Mouse (Mus musculus) adrenal gland, postnatal 10 days (tissue): Measurements from ENCODE around the gene Fam19a1. TPM values are rescaled to one million over a fixed set of nuclear protein-coding genes. Genes with fewer than 3 reads are reported as not detected.

ENCODE experiments used
- DNase-seq: peaks from one replicate; pipeline ENCODE4 v3.0.0; 2021; ENCODE audit warnings: mixed read lengths
- total RNA-seq, 2 experiments: library from RNA; stranded (reverse); gene quantifications; 2 replicates each; pipeline ENCODE4 v1.2.3; 2021

Gene Fam19a1
- total RNA-seq, 2 experiments from 2014 or later: 3.1 to 4.4 TPM

DNA sequence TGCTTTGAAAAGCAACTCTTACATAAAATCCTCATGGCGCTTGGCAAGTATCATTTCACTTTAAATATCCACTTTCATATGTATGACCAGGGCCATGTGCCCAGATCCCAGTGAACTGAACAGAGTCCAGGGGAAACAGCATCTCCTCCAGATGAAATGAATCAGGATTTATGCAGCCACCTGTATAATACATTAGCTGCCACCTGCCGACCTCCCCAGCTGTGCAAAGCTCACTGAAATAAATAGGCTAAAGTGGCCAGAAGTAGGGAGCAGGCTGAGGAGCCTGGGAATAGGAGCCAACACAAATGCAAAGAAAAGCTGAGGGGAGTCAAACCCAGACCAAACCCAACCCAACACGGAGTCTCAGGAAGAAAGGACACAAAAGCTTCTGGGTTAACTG lies 324.9 kb downstream of the Fam19a1 start:
- DNase-seq: no peak

GRCm38 (mm10) chr6:96439419-96439818 lies 326.5 kb downstream of the Fam19a1 start:
- no peak for DNase-seq

- no peak for DNase-seq
Observed at GRCm38 (mm10) chr6:96441971-96442370, 329.0 kb downstream of the Fam19a1 start.

DNA sequence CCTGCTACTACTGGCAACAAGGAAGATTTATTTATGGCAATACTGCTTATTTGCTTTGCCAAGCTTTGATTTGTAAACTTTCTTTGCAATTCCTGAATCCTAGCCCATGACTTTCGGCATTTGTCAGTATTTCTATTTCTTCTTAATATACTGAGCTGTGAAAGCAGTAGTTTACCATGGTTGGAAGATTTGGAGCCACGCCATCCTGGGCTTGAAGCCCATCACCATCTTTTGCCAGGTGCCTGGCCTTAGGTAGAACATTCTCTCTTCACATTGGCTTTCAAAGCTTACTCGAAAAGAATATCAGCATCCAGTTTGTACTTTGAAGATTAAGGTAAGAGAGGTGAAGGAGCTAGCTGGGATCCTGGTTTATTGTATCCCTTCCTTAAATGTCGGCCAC lies 334.5 kb downstream of the Fam19a1 start:
- no peak for DNase-seq

DNA sequence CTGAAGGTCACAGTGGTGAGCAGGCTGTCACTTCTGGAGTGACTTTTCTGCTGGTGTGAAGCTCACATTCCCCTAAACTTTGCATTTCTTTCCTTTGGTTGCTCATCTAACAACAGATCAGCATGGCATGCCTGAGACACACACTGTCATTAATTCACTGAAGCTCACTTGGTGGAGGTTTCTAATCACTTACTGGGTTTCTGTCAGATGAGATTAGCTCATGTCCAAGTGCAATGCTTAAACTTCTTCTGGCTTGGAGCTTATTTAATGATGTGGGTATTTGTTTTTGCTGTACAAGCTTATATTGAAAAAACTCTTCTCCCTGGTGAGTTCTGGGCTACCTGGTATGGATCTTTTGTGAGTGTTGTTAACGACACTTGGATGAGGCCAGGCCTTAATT lies 343.3 kb downstream of the Fam19a1 start:
- no peak for DNase-seq

DNA sequence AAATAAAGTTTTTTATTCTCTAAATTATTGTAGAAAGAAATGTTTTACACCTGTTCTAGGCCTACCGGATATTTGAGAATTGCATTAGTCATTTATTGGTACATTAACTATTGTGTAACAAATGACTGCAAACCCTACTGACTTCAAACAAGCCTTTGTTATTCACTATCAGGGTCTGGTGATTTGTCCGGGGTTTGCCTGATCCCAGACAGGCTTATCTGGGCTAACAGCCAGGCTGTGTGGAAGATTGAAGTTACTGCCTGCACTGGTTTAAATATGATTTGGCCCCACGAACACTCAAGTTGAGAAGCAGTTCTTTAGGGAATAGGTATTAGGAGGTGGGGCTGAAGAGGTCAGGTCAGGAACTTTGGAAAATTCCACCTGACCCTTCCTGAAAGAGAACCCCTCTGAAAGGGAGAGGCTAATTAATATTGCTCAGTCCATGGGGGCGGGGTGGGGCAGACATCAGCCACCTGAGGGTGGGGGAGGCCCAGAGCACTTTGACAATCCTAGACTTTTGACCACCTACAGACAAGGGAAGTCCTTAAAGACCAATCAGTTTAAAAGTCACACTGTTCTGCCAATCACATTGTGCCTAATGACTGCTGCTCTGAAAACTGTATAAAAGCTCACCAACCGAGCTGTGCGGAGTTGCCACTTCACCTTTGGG lies 344.8 kb downstream of the Fam19a1 start:
- DNase-seq: no peak

DNA sequence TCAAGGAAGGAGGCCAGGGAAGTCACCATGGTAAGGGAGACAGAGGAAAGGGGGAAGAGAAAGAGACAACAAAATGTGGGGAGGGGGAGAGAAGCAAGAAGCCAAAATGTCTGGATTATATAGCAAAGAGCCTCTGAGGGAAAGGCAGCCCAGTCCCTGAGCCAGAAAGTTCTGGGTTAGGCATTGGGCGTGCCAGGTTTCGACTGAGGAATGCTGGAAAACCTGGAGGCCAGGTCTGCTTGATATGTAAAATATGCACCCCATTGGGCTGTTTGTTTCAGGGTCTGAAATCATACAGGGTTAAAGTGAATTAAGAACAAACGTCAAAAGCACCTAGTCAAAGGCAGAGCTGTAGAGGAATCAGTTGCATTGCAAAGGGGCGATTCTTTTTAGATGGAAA lies 346.1 kb downstream of the Fam19a1 start:
- no peak for DNase-seq

DNA sequence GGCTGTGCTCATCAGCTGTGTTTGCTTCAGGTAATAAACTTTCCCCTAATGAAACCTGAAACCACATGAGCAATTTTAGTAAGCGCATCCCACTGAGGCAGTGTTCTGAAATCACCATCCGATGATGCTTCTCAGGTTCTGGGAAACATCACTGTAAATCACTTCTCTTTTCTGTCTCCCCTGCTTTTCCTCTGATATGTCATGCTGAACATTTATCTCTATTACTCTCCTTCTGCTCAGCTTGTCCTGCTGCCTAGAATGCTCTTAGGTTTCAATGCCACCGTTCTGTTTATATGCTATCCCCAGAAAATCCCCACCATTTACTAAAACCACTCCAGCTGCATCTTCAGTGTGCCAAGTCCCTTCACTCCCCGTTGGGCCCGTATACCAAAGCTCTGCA lies 386.5 kb downstream of the Fam19a1 start:
- DNase-seq: no peak

GRCm38 (mm10) chr6:96541600-96541999 lies 428.6 kb downstream of the Fam19a1 start:
- DNase-seq: no peak

DNA sequence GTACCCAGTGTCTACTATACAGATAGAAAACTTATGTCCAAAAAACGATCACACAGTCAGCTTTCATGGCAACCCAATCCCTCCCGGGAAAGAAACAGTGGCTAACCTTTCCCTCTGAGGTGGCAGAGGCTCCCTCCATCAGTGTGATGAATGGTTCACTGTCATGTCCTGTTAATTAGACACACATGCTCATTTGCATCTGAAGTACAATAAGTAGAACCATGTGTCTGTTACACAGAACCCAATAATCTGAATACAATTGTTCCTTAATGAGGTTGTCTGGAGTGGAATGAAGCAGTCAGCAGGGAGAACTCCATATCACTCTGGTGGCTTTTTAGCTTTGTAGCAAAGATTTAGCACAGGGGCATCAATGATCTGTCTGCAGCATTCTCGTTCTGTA lies 431.9 kb downstream of the Fam19a1 start:
- no peak for DNase-seq

DNA sequence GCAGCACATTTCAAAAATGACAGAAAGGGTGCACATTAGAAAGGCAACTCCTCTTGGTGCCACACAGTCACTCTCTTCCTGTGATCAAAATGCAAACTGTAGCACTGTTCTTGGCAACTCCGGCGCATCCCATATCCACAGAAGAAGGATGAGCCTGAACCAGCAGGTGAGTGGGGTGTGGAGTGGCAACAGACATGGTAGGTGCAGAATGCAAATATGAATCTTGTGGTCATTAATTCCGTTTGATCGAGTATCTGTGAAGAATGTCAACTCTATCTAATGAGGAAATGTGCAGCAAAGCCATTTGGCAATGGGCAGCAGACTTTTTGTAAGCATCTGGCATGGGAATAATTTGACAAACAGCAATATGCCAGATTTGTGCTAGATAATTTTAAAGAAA lies 437.5 kb downstream of the Fam19a1 start:
- no peak for DNase-seq

DNA sequence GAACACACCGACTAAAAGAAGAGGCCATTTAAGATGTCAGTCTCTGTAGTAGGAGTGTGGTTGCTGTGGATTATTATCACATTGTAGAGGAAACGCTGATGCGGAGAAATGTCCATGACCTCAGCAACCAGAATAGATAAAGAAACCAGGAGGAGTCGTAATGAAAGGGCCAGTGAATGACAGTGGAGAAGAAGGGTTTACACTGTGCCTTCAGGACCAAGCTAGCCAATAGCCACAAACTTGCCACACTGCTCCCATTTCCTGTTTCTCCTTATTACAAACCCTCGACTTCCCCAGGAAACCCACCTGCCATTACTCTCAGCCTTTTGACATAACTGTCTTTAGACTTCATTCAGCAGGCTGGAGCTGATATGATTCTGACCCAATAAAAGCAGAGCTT lies 465.7 kb downstream of the Fam19a1 start:
- no peak for DNase-seq

- no peak for DNase-seq
Observed at GRCm38 (mm10) chr6:96580726-96581125, 467.8 kb downstream of the Fam19a1 start.

DNA sequence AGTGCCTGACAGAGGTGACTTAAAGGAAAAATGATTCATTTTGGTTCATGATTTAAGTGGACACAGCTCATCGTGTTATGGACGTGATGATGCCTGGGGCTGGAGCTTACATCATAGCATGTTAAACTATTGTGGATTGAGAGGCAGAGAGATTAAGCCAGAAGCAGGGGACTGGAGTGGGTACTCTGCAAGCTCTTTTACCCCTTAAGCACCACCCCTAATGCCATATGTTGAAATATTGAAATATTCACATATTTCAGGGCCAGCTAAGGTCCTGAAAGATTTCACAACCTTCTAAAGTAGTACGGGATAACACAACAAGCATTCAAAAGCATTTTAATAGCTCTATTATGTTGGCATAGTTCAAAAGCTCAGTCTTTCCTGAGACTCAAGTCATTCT lies 468.2 kb downstream of the Fam19a1 start:
- DNase-seq: no peak

- DNase-seq: no peak
Observed at GRCm38 (mm10) chr6:96587427-96587826, 474.5 kb downstream of the Fam19a1 start.

GRCm38 (mm10) chr6:96593031-96593430 lies 480.1 kb downstream of the Fam19a1 start:
- DNase-seq: no peak

DNA sequence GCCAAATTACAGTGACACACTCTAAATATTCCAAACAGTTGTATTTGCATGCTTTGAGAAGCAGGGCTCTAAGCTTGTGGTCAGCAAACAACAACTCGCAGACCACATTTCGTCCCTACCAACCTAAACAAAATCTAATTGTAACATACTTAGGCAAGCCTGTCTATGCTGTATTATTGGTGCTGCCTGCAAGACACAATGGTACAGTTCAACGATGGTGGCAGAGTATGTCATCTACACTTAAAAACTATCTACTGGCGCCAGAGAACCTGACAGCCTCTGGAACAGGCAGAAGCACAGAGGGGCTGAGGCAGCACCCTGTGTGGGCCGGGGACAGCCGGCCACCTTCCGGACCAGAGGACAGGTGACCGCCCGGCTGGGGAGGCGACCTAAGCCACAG lies 482.2 kb downstream of the Fam19a1 start:
- no peak for DNase-seq

DNA sequence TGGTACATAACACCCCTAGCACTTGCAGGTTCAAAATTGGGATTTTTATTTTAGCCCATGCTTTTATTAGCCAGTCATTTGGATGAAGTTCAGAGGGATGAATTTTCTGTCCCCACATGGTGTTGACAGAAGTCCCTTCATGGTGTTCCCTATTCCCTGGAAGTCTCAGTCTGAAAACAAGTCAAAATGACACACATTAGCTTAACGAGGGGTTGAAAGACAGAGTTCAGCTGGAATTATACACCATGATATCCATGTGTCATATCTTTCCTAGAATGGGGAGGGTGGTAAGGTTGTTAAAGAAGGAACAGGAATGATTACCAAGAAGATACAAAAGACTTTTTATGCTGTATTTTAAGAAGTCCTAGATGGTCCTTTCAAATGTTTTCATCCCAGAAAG lies 511.2 kb downstream of the Fam19a1 start:
- no peak for DNase-seq

DNA sequence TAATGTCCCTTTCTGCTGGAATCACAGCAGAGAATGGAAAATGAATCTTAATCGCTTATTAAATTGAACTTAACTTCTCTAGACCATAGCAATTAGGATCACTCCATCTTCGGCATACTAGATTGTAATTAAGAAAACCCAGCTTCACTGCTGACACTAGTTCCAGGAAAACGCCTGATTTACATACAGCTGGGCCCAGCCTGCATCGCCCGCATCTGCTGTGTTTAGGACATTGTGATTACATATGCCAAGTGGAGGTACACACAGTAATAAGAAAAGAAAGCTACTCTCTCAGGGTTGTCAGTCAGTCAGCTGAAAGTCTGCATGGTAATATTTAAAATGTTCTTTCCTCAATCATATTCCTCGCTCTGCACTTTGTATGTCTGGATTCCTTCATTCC lies 518.6 kb downstream of the Fam19a1 start:
- DNase-seq: no peak

DNA sequence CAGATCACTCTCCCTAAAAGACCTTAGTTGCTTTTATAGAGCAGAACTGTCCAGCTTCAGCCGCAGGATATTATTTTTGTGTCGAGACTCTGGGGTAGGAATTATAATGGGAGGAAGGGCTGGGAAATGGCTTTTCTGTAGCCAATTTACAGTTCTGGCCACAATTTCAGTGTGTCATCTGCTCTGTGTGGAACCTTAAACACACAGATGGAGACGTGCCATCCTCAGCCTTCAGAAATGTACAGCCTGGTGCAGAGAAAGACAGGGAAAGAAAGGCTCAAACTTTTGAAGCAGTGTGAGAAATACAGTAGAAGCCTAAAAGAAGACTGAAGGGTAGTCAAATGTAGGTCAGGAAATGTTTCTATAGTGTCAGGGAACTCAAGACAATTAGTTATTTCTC lies 519.3 kb downstream of the Fam19a1 start:
- no peak for DNase-seq

DNA sequence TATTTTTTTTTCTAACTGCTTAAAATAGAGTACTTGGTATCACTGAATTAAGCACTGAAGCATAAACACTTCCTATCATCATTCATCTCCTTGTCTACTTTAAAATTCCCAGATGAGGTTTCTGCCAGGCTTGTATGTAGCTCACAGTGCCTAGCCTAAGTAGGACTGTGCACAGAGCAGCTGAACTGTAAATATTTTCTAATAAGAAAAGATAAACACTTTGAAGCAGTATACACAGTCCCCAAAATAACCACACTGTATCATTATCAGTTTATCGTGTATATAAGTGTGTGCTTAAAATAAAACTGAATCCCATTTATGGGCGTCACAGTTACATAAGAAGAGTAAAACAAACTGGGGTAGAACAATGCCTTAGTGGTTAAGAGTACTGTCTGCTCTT lies 522.7 kb downstream of the Fam19a1 start:
- no peak for DNase-seq

DNA sequence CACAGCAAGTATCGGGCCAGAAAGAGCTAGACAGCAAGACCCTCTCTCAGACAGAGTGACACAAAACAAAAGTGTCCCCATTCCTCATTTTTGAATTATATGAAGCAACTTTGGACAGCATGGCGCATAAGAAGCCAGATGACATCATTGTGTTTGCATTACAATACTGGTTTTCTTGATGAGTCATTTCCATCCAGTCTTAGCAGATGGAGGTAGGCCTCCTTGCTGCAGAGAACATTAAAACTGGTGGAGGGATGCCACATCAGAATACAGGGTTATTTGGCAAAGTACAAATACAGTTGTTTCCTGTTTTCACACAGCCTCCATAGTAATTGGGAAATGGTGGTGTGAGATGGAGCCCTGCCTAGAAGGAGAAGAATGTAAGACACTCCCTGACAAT lies 535.8 kb downstream of the Fam19a1 start:
- DNase-seq: no peak

GRCm38 (mm10) chr6:96649267-96649666 lies 536.3 kb downstream of the Fam19a1 start:
- DNase-seq: no peak

- no peak for DNase-seq
Observed at GRCm38 (mm10) chr6:96666311-96666710, 553.4 kb downstream of the Fam19a1 start.

DNA sequence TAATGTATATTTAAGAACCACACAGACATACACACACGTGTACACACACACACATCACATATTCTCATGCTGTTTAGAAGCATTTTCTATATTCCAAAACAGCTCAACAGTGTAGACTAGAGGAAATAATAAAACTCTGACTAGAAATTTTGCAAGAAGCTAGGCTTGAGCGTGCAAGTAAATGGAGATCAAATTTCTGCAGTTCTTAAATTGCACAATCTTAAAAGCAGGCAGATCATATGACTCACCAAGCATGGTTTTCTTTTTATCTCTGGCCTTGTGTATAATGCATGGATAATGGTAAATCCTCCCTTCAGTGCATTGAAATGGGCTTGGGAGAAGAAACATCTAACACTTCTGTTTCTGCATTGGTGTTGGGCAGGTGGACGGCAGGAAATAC lies 564.9 kb downstream of the Fam19a1 start:
- no peak for DNase-seq
